Mouse (Mus musculus) myocyte (in vitro differentiated cells): ENCODE measurements at regions not wholly inside any gene's neighbourhood (a gene's known extent, or its start where the extent isn't known, plus 50 kb on each side); places are given as distances from the start of the nearest gene placed in this dataset.

Source experiments
- H3K27me3 ChIP-seq: one replicate; pipeline ENCODE4 v1.6.1; 2011; ENCODE audit not compliant: control insufficient read depth, insufficient read depth, insufficient read length
- H3K36me3 ChIP-seq: one replicate; pipeline ENCODE4 v1.6.1; 2011; ENCODE audit not compliant: control insufficient read depth, insufficient read depth
- H3K4me2 ChIP-seq: one replicate; pipeline ENCODE4 v1.6.1; 2011; ENCODE audit warnings: low read depth, control low read depth
- H3K4me3 ChIP-seq: one replicate; pipeline ENCODE4 v1.5.1; 2011; ENCODE audit warnings: mild to moderate bottlenecking, control low read depth, moderate library complexity
- H3K79me2 ChIP-seq: one replicate; pipeline ENCODE4 v1.6.1; 2011; ENCODE audit not compliant: control insufficient read depth, insufficient read depth
- H3ac ChIP-seq: one replicate; pipeline ENCODE4 v1.6.1; 2011; ENCODE audit not compliant: control insufficient read depth, insufficient read length
- CEBPB ChIP-seq: IDR thresholded peaks from 2 replicates; pipeline ENCODE4 v1.6.1; 2011; ENCODE audit warnings: mild to moderate bottlenecking, moderate library complexity; ENCODE audit not compliant: poor library complexity, insufficient read depth, severe bottlenecking
- E2F4 ChIP-seq: IDR thresholded peaks from one replicate; pipeline ENCODE4 v1.6.1; 2011; ENCODE audit warnings: mild to moderate bottlenecking, control low read depth, moderate library complexity; ENCODE audit not compliant: insufficient read depth
- MAX ChIP-seq: IDR thresholded peaks from one replicate; pipeline ENCODE4 v1.6.1; 2011; ENCODE audit warnings: low read depth, mild to moderate bottlenecking, control low read depth
- MYOD1 ChIP-seq, 3 experiments: IDR thresholded peaks; one replicate each; pipeline ENCODE4 v1.6.1; 2011; ENCODE audit warnings: control low read depth in 2 of 3, low read depth in 2 of 3, mild to moderate bottlenecking in 2 of 3, moderate library complexity in 1 of 3; ENCODE audit not compliant: insufficient read length in 2 of 3, control insufficient read depth in 1 of 3
- MYOG ChIP-seq, 3 experiments: IDR thresholded peaks; one replicate each; pipeline ENCODE4 v1.6.1; 2011; ENCODE audit warnings: control low read depth in 2 of 3, low read depth in 2 of 3, mild to moderate bottlenecking in 2 of 3; ENCODE audit not compliant: insufficient read length in 2 of 3, control insufficient read depth in 1 of 3, insufficient read depth in 1 of 3
- POLR2A ChIP-seq: IDR thresholded peaks from one replicate; pipeline ENCODE4 v1.6.1; 2011; ENCODE audit warnings: low read depth, mild to moderate bottlenecking, control low read depth, moderate library complexity; ENCODE audit not compliant: insufficient read length
- POLR2AphosphoS2 ChIP-seq: IDR thresholded peaks from one replicate; pipeline ENCODE4 v1.6.1; 2011; ENCODE audit warnings: low read depth, control low read depth; ENCODE audit not compliant: insufficient read length
- REST ChIP-seq: IDR thresholded peaks from one replicate; pipeline ENCODE4 v1.6.1; 2011; ENCODE audit warnings: mild to moderate bottlenecking, control low read depth, moderate library complexity; ENCODE audit not compliant: insufficient read depth, insufficient read length
- SRF ChIP-seq: IDR thresholded peaks from one replicate; pipeline ENCODE4 v1.6.1; 2011; ENCODE audit warnings: low read depth; ENCODE audit not compliant: control insufficient read depth, insufficient read length
- TCF12 ChIP-seq: IDR thresholded peaks from one replicate; pipeline ENCODE4 v1.6.1; 2011; ENCODE audit warnings: mild to moderate bottlenecking, control low read depth; ENCODE audit not compliant: poor library complexity, insufficient read depth, severe bottlenecking
- TCF3 ChIP-seq: IDR thresholded peaks from one replicate; pipeline ENCODE4 v1.6.1; 2011; ENCODE audit warnings: low read depth, control low read depth; ENCODE audit not compliant: insufficient read length
- USF1 ChIP-seq: IDR thresholded peaks from one replicate; pipeline ENCODE4 v1.6.1; 2011; ENCODE audit warnings: low read depth, mild to moderate bottlenecking, control low read depth, moderate library complexity

DNA sequence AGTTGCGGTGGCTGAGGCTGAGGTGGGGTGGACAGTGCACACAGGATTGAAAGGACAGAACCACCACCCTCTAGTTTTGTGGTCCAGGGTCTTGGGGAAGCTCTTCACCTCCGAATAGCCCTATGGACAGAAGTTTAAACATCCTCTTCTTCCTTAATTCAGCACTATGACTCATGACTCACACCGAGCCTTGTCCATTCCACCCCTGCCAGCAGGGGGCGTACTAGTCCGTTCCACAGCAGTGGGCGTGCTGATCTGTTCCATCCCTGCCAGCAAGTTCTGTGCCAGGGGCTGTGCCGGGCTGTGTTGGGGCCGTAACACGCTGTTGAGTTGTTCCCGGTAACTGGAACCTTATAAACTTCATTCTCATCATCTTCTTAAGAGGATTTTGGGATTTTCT is 69.2 kb upstream of the Ppp2r5c start:
- H3K79me2 ChIP-seq: no peaks in the 10 kb centered on the region
- H3ac ChIP-seq: no peak overlapping the region
- H3K4me3 ChIP-seq: no peak overlapping the region
- no peak overlapping the region for H3K4me2 ChIP-seq
- no peak for TF ChIP-seq MAX
- TF ChIP-seq USF1: no peak
- no peak for TF ChIP-seq MYOD1 (IDR thresholded peaks at IDR 0.05; ENCODE audit: control insufficient read depth in 1 of 3, insufficient read length in 2 of 3, low read depth in 2 of 3)
- no peak for TF ChIP-seq REST
- no peak for TF ChIP-seq SRF
- no peak for TF ChIP-seq CEBPB
- no peak for TF ChIP-seq POLR2AphosphoS2
- TF ChIP-seq POLR2A: no peak
- TF ChIP-seq E2F4: no peak
- TF ChIP-seq TCF3: no peak
- H3K27me3 ChIP-seq: peaks cover 22% of the 10 kb centered on the region
- no peaks in the 10 kb centered on the region for H3K36me3 ChIP-seq

DNA sequence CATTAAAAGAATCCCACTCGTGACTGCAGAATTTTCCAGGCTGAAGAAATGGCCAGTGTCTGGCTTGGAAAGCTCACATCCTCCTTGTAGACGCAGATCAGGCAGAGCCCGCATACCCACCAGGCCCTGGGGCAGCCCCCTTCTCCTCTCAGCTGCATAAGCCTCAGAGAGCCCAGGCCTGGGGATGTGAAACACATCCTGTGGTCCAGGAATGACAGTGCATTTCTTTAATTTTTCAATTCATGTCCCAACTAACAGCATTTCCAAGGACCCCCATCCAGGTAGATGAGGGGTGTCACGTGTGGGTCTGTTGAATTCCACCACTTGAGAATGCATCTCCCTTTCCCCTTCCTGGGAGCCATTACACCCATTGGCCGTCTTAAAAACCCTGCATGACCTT is 68.6 kb upstream of the Ppp2r5c start:
- H3K27me3 ChIP-seq: peaks cover 22% of the 10 kb centered on the region
- TF ChIP-seq MAX (no peak), E2F4 (no peak), SRF (no peak), POLR2A (no peak), REST (no peak), MYOG (IDR thresholded peaks at IDR 0.05; ENCODE audit: control insufficient read depth in 1 of 3, insufficient read depth in 1 of 3, insufficient read length in 2 of 3, low read depth in 2 of 3) (no peak), MYOD1 (IDR thresholded peaks at IDR 0.05; ENCODE audit: control insufficient read depth in 1 of 3, insufficient read length in 2 of 3, low read depth in 2 of 3) (no peak), USF1 (no peak), TCF12 (no peak), POLR2AphosphoS2 (no peak), CEBPB (no peak), TCF3 (no peak)
- no peak overlapping the region for H3K4me2 ChIP-seq
- H3K36me3 ChIP-seq: no peaks in the 10 kb centered on the region
- H3K4me3 ChIP-seq: no peak overlapping the region
- no peaks in the 10 kb centered on the region for H3K79me2 ChIP-seq
- no peak overlapping the region for H3ac ChIP-seq

DNA sequence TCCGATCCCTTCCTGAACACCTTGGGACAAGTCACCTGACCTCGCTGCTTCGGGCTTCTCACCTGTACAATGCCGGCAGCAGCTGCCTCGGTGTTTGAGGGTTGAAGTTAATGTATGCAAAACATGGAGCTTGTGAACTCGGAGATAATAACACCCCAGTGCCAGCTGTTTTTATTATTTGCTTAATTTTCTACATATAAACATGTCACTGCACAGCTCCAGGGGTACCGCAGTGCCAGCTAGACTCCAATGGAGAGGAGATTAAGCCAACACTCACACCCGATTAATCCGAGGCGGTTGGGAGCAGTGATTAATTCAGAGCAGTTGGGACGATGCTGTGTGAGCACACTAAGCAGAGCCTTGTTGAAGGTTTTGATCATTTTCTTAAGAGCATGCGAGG is 67.2 kb upstream of the Ppp2r5c start:
- Histone ChIP-seq H3K79me2 (no peaks in the 10 kb centered on the region), H3K36me3 (no peaks in the 10 kb centered on the region), H3K27me3 (peaks cover 11% of the 10 kb centered on the region), H3K4me3 (no peak overlapping the region), H3K4me2 (no peak overlapping the region), H3ac (no peak overlapping the region)
- no peak for TF ChIP-seq POLR2AphosphoS2
- TF ChIP-seq MAX: no peak
- TF ChIP-seq USF1: no peak
- TF ChIP-seq MYOD1 (IDR thresholded peaks at IDR 0.05; ENCODE audit: control insufficient read depth in 1 of 3, insufficient read length in 2 of 3, low read depth in 2 of 3): no peak
- no peak for TF ChIP-seq TCF12
- TF ChIP-seq REST: no peak
- TF ChIP-seq MYOG (IDR thresholded peaks at IDR 0.05; ENCODE audit: control insufficient read depth in 1 of 3, insufficient read depth in 1 of 3, insufficient read length in 2 of 3, low read depth in 2 of 3): no peak
- TF ChIP-seq TCF3: no peak
- TF ChIP-seq SRF: no peak
- TF ChIP-seq CEBPB: no peak
- TF ChIP-seq POLR2A: no peak
- no peak for TF ChIP-seq E2F4

DNA sequence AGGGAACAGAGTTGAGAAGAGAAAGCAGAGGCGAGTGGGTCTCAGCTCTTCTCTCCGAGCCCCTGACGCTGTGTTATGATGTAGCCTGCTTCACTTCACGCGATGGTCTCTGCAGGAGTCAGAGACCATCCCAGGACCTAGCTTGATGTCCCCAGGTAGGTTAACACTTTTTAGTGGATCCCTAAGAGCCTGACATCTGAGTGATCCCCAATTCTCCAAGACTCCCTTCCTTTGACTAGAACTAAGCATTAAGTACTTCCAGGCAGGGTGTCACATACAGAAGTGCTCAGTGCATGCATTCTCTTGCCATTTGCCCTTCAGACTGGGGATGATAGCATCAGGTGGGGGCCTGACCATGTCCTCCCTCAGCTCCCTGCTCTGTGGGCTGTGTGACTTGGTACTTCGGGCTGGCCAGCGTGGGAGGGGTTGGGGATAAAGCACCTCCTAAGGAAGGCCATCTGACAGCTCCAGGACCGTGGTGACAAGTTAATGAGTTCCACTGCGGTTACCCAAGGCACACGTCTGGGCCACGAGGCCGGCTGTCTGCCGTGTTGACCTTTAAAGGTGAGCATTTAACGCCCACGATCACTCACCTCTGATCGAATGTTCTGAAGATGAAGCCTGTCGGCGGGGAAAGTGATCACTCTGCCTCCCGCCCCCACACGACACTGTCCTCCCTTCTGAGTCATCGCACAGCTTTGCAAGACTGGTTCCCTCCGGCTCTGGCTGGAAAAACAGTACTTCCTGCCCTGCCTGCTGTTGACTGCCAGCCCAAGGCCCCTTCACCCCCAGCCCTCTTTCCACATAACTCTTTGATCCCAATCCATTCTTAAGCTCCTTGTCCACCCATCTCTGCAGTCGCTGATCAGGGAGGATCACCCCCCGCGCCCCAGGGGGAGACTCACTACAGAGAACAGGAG is 65.8 kb upstream of the Ppp2r5c start:
- Histone ChIP-seq H3K4me3 (no peak overlapping the region), H3K27me3 (peaks cover 4% of the 10 kb centered on the region), H3K36me3 (no peaks in the 10 kb centered on the region), H3ac (no peak overlapping the region), H3K4me2 (peak overlapping the region; percentile 86), H3K79me2 (no peaks in the 10 kb centered on the region)
- TF ChIP-seq MYOD1 (IDR thresholded peaks at IDR 0.05; ENCODE audit: control insufficient read depth in 1 of 3, insufficient read length in 2 of 3, low read depth in 2 of 3) (no peak), CEBPB (no peak), MYOG (IDR thresholded peaks at IDR 0.05; ENCODE audit: control insufficient read depth in 1 of 3, insufficient read depth in 1 of 3, insufficient read length in 2 of 3, low read depth in 2 of 3) (no peak), REST (no peak), MAX (no peak), TCF3 (no peak), E2F4 (no peak), TCF12 (no peak), SRF (no peak), USF1 (no peak), POLR2AphosphoS2 (no peak), POLR2A (no peak)

DNA sequence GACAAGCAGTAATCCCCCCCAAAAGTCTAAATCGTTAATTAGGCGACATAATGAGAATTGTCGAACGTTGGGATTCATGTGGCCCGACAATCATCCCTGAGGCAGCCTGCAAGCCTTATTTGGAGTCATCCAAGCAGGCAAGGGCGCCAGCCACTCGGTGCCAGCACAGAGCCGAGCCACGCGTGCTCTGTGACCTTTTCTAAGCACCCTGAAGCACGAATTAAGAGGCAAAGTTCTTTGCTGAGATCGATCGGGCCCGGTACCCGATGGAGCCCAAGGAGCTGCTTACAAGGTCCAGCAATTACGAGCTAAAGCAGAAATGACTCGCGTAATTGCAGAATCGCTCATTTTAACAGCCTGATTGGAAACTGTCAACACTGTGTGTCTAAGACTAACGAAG is 61.9 kb upstream of the Ppp2r5c start:
- Histone ChIP-seq H3K79me2 (no peaks in the 10 kb centered on the region), H3ac (no peak overlapping the region), H3K4me3 (no peak overlapping the region), H3K27me3 (no peaks in the 10 kb centered on the region), H3K4me2 (no peak overlapping the region), H3K36me3 (no peaks in the 10 kb centered on the region)
- TF ChIP-seq SRF: no peak
- TF ChIP-seq CEBPB: no peak
- TF ChIP-seq POLR2A: no peak
- no peak for TF ChIP-seq USF1
- TF ChIP-seq POLR2AphosphoS2: no peak
- no peak for TF ChIP-seq TCF12
- no peak for TF ChIP-seq MYOG (IDR thresholded peaks at IDR 0.05; ENCODE audit: control insufficient read depth in 1 of 3, insufficient read depth in 1 of 3, insufficient read length in 2 of 3, low read depth in 2 of 3)
- TF ChIP-seq TCF3: no peak
- TF ChIP-seq MYOD1 (IDR thresholded peaks at IDR 0.05; ENCODE audit: control insufficient read depth in 1 of 3, insufficient read length in 2 of 3, low read depth in 2 of 3): no peak
- TF ChIP-seq REST: no peak
- no peak for TF ChIP-seq E2F4
- TF ChIP-seq MAX: no peak
